Mouse (Mus musculus): ENCODE data around the gene Mllt6. TPM values are rescaled to one million over a fixed set of nuclear protein-coding genes. Genes with fewer than 3 reads are reported as not detected.

The Mllt6 gene
- polyA plus RNA-seq, 1 experiment, result 15.5 TPM

DNA sequence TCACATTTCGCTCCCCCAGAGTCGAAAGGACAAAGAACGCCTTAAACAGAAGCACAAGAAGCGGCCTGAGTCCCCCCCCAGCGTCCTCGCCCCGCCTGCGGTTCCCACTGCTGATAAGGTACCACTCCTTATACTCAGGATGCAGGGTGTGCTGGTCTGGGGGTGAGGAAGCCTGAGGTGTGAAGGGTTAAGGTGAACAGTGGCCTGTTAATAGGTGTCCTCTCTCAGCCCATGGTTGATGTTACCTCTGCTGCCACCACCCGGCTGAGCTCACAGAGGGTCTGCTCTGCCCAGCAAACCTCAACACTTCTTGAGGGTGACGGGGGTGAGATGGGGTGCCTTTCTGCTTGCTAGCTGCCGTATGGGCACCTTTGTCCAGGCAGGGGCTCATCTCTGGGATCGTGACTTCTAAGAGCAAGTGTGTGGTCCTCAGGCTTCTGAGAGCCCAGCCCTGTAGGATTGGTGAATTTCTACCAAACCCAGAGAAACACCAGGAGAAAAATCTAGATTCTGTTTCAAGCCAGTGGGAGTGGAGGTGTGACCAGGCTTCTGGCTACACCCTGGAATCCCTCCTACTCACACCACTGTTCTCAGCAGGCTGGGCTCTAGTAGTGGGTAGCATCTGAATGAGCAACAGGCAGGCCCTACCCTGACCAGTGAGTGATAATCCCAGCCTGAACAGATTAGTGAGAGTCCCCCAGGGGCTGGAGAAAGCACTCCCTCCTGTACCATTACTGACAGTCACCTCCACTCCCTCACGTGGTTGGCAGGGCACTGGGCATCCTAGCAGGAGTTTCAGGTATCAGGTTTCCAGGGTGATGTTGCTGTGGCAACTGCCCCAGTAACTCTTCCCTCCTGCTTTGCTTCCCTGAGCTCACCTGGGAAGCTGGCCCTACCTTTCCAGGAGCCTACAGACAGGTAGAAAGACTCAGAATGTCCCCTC, 7.3 kb downstream of the Mllt6 start:
- Histone ChIP-seq H3K4me2 (ENCODE audit: low read depth) (no peak overlapping the region), H3ac (ENCODE audit: control insufficient read depth, insufficient read length) (no peak overlapping the region), H3K79me2 (ENCODE audit: control insufficient read depth, insufficient read depth) (no peaks in the 10 kb centered on the region), H3K27me3 (ENCODE audit: control insufficient read depth, insufficient read depth, insufficient read length) (no peaks in the 10 kb centered on the region), H3K4me3 (no peak overlapping the region), H3K36me3 (ENCODE audit: control insufficient read depth, insufficient read depth) (peaks cover 9% of the 10 kb centered on the region)
- no peak for TF ChIP-seq CEBPB (IDR thresholded peaks at IDR 0.05; ENCODE audit: insufficient read depth, poor library complexity, severe bottlenecking)
- no peak for TF ChIP-seq TCF3 (IDR thresholded peaks at IDR 0.05; ENCODE audit: insufficient read length, low read depth)
- no peak for TF ChIP-seq SRF (IDR thresholded peaks at IDR 0.05; ENCODE audit: control insufficient read depth, insufficient read length, low read depth)
- TF ChIP-seq E2F4 (IDR thresholded peaks at IDR 0.05; ENCODE audit: insufficient read depth), result no peak
- no peak for TF ChIP-seq POLR2AphosphoS2 (IDR thresholded peaks at IDR 0.05; ENCODE audit: insufficient read length, low read depth)
- TF ChIP-seq POLR2A (IDR thresholded peaks at IDR 0.05; ENCODE audit: insufficient read length, low read depth), result no peak
- TF ChIP-seq MAX (IDR thresholded peaks at IDR 0.05; ENCODE audit: low read depth), result no peak
- TF ChIP-seq USF1 (IDR thresholded peaks at IDR 0.05; ENCODE audit: low read depth), result no peak
- TF ChIP-seq REST (IDR thresholded peaks at IDR 0.05; ENCODE audit: insufficient read depth, insufficient read length), result no peak
- no peak for TF ChIP-seq TCF12 (IDR thresholded peaks at IDR 0.05; ENCODE audit: insufficient read depth, poor library complexity, severe bottlenecking)
- TF ChIP-seq MYOD1 (IDR thresholded peaks at IDR 0.05; ENCODE audit: control insufficient read depth in 1 of 3, insufficient read length in 2 of 3, low read depth in 2 of 3), result no peak
- no peak for TF ChIP-seq MYOG (IDR thresholded peaks at IDR 0.05; ENCODE audit: control insufficient read depth in 1 of 3, insufficient read depth in 1 of 3, insufficient read length in 2 of 3, low read depth in 2 of 3)

- no peak overlapping the region for H3K4me3 ChIP-seq
- H3K27me3 ChIP-seq (ENCODE audit: control insufficient read depth, insufficient read depth, insufficient read length), result no peaks in the 10 kb centered on the region
- no peaks in the 10 kb centered on the region for H3K79me2 ChIP-seq (ENCODE audit: control insufficient read depth, insufficient read depth)
- no peak overlapping the region for H3K4me2 ChIP-seq (ENCODE audit: low read depth)
- H3K36me3 ChIP-seq (ENCODE audit: control insufficient read depth, insufficient read depth), result peaks cover 11% of the 10 kb centered on the region
- no peak overlapping the region for H3ac ChIP-seq (ENCODE audit: control insufficient read depth, insufficient read length)
- no peak for TF ChIP-seq MAX (IDR thresholded peaks at IDR 0.05; ENCODE audit: low read depth)
- TF ChIP-seq REST (IDR thresholded peaks at IDR 0.05; ENCODE audit: insufficient read depth, insufficient read length), result no peak
- no peak for TF ChIP-seq POLR2A (IDR thresholded peaks at IDR 0.05; ENCODE audit: insufficient read length, low read depth)
- no peak for TF ChIP-seq TCF3 (IDR thresholded peaks at IDR 0.05; ENCODE audit: insufficient read length, low read depth)
- no peak for TF ChIP-seq MYOD1 (IDR thresholded peaks at IDR 0.05; ENCODE audit: control insufficient read depth in 1 of 3, insufficient read length in 2 of 3, low read depth in 2 of 3)
- no peak for TF ChIP-seq USF1 (IDR thresholded peaks at IDR 0.05; ENCODE audit: low read depth)
- TF ChIP-seq CEBPB (IDR thresholded peaks at IDR 0.05; ENCODE audit: insufficient read depth, poor library complexity, severe bottlenecking), result no peak
- TF ChIP-seq E2F4 (IDR thresholded peaks at IDR 0.05; ENCODE audit: insufficient read depth), result no peak
- TF ChIP-seq SRF (IDR thresholded peaks at IDR 0.05; ENCODE audit: control insufficient read depth, insufficient read length, low read depth), result no peak
- no peak for TF ChIP-seq MYOG (IDR thresholded peaks at IDR 0.05; ENCODE audit: control insufficient read depth in 1 of 3, insufficient read depth in 1 of 3, insufficient read length in 2 of 3, low read depth in 2 of 3)
- TF ChIP-seq TCF12 (IDR thresholded peaks at IDR 0.05; ENCODE audit: insufficient read depth, poor library complexity, severe bottlenecking), result no peak
- no peak for TF ChIP-seq POLR2AphosphoS2 (IDR thresholded peaks at IDR 0.05; ENCODE audit: insufficient read length, low read depth)
These were observed 7.9 kb downstream of the Mllt6 start for GRCm38 (mm10) chr11:97671177-97671527.

GRCm38 (mm10) chr11:97673148-97673547, 9.9 kb downstream of the Mllt6 start:
- Histone ChIP-seq H3K79me2 (ENCODE audit: control insufficient read depth, insufficient read depth) (no peaks in the 10 kb centered on the region), H3K27me3 (ENCODE audit: control insufficient read depth, insufficient read depth, insufficient read length) (no peaks in the 10 kb centered on the region), H3K4me2 (ENCODE audit: low read depth) (no peak overlapping the region), H3K4me3 (no peak overlapping the region), H3K36me3 (ENCODE audit: control insufficient read depth, insufficient read depth) (peaks cover 16% of the 10 kb centered on the region), H3ac (ENCODE audit: control insufficient read depth, insufficient read length) (no peak overlapping the region)
- no peak for TF ChIP-seq POLR2A (IDR thresholded peaks at IDR 0.05; ENCODE audit: insufficient read length, low read depth)
- TF ChIP-seq CEBPB (IDR thresholded peaks at IDR 0.05; ENCODE audit: insufficient read depth, poor library complexity, severe bottlenecking), result no peak
- TF ChIP-seq POLR2AphosphoS2 (IDR thresholded peaks at IDR 0.05; ENCODE audit: insufficient read length, low read depth), result no peak
- no peak for TF ChIP-seq REST (IDR thresholded peaks at IDR 0.05; ENCODE audit: insufficient read depth, insufficient read length)
- no peak for TF ChIP-seq MAX (IDR thresholded peaks at IDR 0.05; ENCODE audit: low read depth)
- no peak for TF ChIP-seq SRF (IDR thresholded peaks at IDR 0.05; ENCODE audit: control insufficient read depth, insufficient read length, low read depth)
- TF ChIP-seq USF1 (IDR thresholded peaks at IDR 0.05; ENCODE audit: low read depth), result no peak
- TF ChIP-seq MYOG (IDR thresholded peaks at IDR 0.05; ENCODE audit: control insufficient read depth in 1 of 3, insufficient read depth in 1 of 3, insufficient read length in 2 of 3, low read depth in 2 of 3), result no peak
- TF ChIP-seq TCF12 (IDR thresholded peaks at IDR 0.05; ENCODE audit: insufficient read depth, poor library complexity, severe bottlenecking), result no peak
- TF ChIP-seq MYOD1 (IDR thresholded peaks at IDR 0.05; ENCODE audit: control insufficient read depth in 1 of 3, insufficient read length in 2 of 3, low read depth in 2 of 3), result no peak
- TF ChIP-seq E2F4 (IDR thresholded peaks at IDR 0.05; ENCODE audit: insufficient read depth), result no peak
- no peak for TF ChIP-seq TCF3 (IDR thresholded peaks at IDR 0.05; ENCODE audit: insufficient read length, low read depth)

DNA sequence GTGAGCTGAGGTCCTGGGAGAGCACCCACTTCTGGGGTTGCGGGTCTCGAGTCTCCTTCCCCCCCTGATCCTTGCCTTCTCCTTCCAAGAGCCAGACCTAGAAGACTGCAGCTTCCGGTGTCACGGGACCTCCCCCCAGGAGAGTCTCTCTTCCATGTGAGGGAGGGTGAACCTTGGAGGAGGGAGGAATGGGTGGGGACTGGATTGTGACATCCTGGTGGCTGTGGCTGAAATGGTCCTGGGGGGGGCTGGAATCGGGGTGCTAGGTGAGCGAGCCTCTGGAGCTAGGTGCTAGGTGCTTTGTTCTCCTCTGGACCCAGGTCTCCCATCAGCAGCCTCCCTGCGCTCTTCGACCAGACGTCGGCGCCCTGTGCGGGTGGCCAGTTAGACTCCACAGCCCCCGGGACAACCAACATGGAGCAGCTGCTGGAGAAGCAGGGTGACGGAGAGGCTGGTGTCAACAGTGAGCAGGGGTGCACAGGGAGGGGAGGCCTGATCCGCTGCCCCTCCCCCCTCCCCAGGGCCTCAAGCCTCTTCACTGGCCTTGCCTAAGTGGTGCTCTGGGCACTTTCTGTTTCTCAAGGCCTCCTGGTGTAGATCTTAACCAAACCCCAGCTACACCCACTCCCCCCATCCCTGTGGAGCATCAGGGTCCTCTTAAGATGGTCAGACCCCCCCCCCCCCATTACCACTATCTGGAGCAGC, 13.0 kb downstream of the Mllt6 start:
- Histone ChIP-seq H3K27me3 (ENCODE audit: control insufficient read depth, insufficient read depth, insufficient read length) (no peaks in the 10 kb centered on the region), H3K4me3 (no peak overlapping the region), H3K4me2 (ENCODE audit: low read depth) (no peak overlapping the region), H3ac (ENCODE audit: control insufficient read depth, insufficient read length) (no peak overlapping the region), H3K79me2 (ENCODE audit: control insufficient read depth, insufficient read depth) (no peaks in the 10 kb centered on the region), H3K36me3 (ENCODE audit: control insufficient read depth, insufficient read depth) (peaks cover 16% of the 10 kb centered on the region)
- no peak for TF ChIP-seq CEBPB (IDR thresholded peaks at IDR 0.05; ENCODE audit: insufficient read depth, poor library complexity, severe bottlenecking)
- TF ChIP-seq MYOD1 (IDR thresholded peaks at IDR 0.05; ENCODE audit: control insufficient read depth in 1 of 3, insufficient read length in 2 of 3, low read depth in 2 of 3), result no peak
- no peak for TF ChIP-seq MAX (IDR thresholded peaks at IDR 0.05; ENCODE audit: low read depth)
- TF ChIP-seq MYOG (IDR thresholded peaks at IDR 0.05; ENCODE audit: control insufficient read depth in 1 of 3, insufficient read depth in 1 of 3, insufficient read length in 2 of 3, low read depth in 2 of 3), result no peak
- no peak for TF ChIP-seq TCF12 (IDR thresholded peaks at IDR 0.05; ENCODE audit: insufficient read depth, poor library complexity, severe bottlenecking)
- TF ChIP-seq USF1 (IDR thresholded peaks at IDR 0.05; ENCODE audit: low read depth), result no peak
- no peak for TF ChIP-seq E2F4 (IDR thresholded peaks at IDR 0.05; ENCODE audit: insufficient read depth)
- no peak for TF ChIP-seq POLR2AphosphoS2 (IDR thresholded peaks at IDR 0.05; ENCODE audit: insufficient read length, low read depth)
- TF ChIP-seq TCF3 (IDR thresholded peaks at IDR 0.05; ENCODE audit: insufficient read length, low read depth), result no peak
- TF ChIP-seq SRF (IDR thresholded peaks at IDR 0.05; ENCODE audit: control insufficient read depth, insufficient read length, low read depth), result no peak
- no peak for TF ChIP-seq POLR2A (IDR thresholded peaks at IDR 0.05; ENCODE audit: insufficient read length, low read depth)
- TF ChIP-seq REST (IDR thresholded peaks at IDR 0.05; ENCODE audit: insufficient read depth, insufficient read length), result no peak
